8 mouse cellular contexts compared by ENCODE assay signal in genomic region chr6:73153675-73154074, GRCm38 (mm10).
A peak's percentile ranks its signal among the peaks of the same experiment; 100 is the strongest.
DNase-seq lines count a peak whose midpoint lies in the region; ATAC-seq and TF ChIP-seq lines count a peak whose summit lies in the region.

No protein-coding gene starts in this region.

- WGBS in embryonic facial prominence, embryonic 11.5 days: 0% methylated on average over 1 of the region's 1 CpGs
- WGBS in kidney, postnatal 0 days: 0% methylated on average over 1 of the region's 1 CpGs
- 0% methylated on average over 1 of the region's 1 CpGs for WGBS in liver, embryonic 11.5 days
- 3% methylated on average over 1 of the region's 1 CpGs for WGBS in neural tube, embryonic 12.5 days
- WGBS in stomach, postnatal 0 days: 0% methylated on average over 1 of the region's 1 CpGs

- peak; percentile 96 for TF ChIP-seq CTCF in kidney, postnatal 0 days (IDR thresholded peaks at IDR 0.05; ENCODE audit: low read depth)
- TF ChIP-seq CTCF in stomach, postnatal 0 days (IDR thresholded peaks at IDR 0.05; ENCODE audit: low read depth): peak; percentile 96

- no peaks in the 10 kb centered on the region for H3K4me1 ChIP-seq in embryonic facial prominence, embryonic 11.5 days (ENCODE audit: control insufficient read depth, insufficient read depth, low read length)
- H3K4me1 ChIP-seq in kidney, postnatal 0 days (replicated peaks; ENCODE audit: insufficient read depth, low read length): no peaks in the 10 kb centered on the region
- H3K4me1 ChIP-seq in liver, embryonic 11.5 days (replicated peaks; ENCODE audit: control insufficient read depth, insufficient read depth, low read length): no peaks in the 10 kb centered on the region
- no peaks in the 10 kb centered on the region for H3K4me1 ChIP-seq in neural tube, embryonic 12.5 days
- H3K4me1 ChIP-seq in stomach, postnatal 0 days (replicated peaks; ENCODE audit: control insufficient read depth, insufficient read depth): no peaks in the 10 kb centered on the region

- H3K27ac ChIP-seq in embryonic facial prominence, embryonic 11.5 days (replicated peaks; ENCODE audit: low read depth, low read length): no peak overlapping the region
- H3K27ac ChIP-seq in kidney, postnatal 0 days: no peak overlapping the region
- H3K27ac ChIP-seq in liver, embryonic 11.5 days (ENCODE audit: low read depth, low read length): no peak overlapping the region
- H3K27ac ChIP-seq in neural tube, embryonic 12.5 days: no peak overlapping the region
- no peak overlapping the region for H3K27ac ChIP-seq in stomach, postnatal 0 days (replicated peaks)

- no peak overlapping the region for H3K9ac ChIP-seq in embryonic facial prominence, embryonic 11.5 days (replicated peaks; ENCODE audit: low read length)
- no peak overlapping the region for H3K9ac ChIP-seq in kidney, postnatal 0 days (ENCODE audit: low read depth, low read length)
- no peak overlapping the region for H3K9ac ChIP-seq in liver, embryonic 11.5 days (ENCODE audit: low read depth, low read length)
- H3K9ac ChIP-seq in neural tube, embryonic 12.5 days: no peak overlapping the region
- no peak overlapping the region for H3K9ac ChIP-seq in stomach, postnatal 0 days (ENCODE audit: low read length)

- no peak for ATAC-seq in embryonic facial prominence, embryonic 11.5 days (replicated peaks; ENCODE audit: insufficient number of reproducible peaks, low FRiP score, low TSS enrichment, low read depth)
- ATAC-seq in kidney, postnatal 0 days (replicated peaks; ENCODE audit: low FRiP score, low read depth): peak; percentile 71; the same call in 1 of the 2 replicates
- ATAC-seq in liver, embryonic 11.5 days (replicated peaks; ENCODE audit: low FRiP score): no peak; the same call in 1 of the 2 replicates
- peak; percentile 72 for ATAC-seq in neural tube, embryonic 12.5 days (ENCODE audit: low FRiP score, low read depth)
- ATAC-seq in stomach, postnatal 0 days (ENCODE audit: low FRiP score, low TSS enrichment): peak; percentile 71; the same call in 1 of the 2 replicates

- no peak overlapping the region for H3K4me2 ChIP-seq in embryonic facial prominence, embryonic 11.5 days (ENCODE audit: low read depth, low read length)
- H3K4me2 ChIP-seq in kidney, postnatal 0 days (ENCODE audit: low read length): no peak overlapping the region
- no peak overlapping the region for H3K4me2 ChIP-seq in liver, embryonic 11.5 days
- no peak overlapping the region for H3K4me2 ChIP-seq in neural tube, embryonic 12.5 days (replicated peaks)
- H3K4me2 ChIP-seq in stomach, postnatal 0 days (replicated peaks; ENCODE audit: low read depth): no peak overlapping the region

- no peak overlapping the region for H3K4me3 ChIP-seq in embryonic facial prominence, embryonic 11.5 days (ENCODE audit: low read depth, low read length)
- no peak overlapping the region for H3K4me3 ChIP-seq in kidney, postnatal 0 days (replicated peaks; ENCODE audit: low read depth, low read length)
- no peak overlapping the region for H3K4me3 ChIP-seq in liver, embryonic 11.5 days (ENCODE audit: low read depth, low read length)
- no peak overlapping the region for H3K4me3 ChIP-seq in neural tube, embryonic 12.5 days
- no peak overlapping the region for H3K4me3 ChIP-seq in stomach, postnatal 0 days (ENCODE audit: low read depth, low read length)

- H3K36me3 ChIP-seq in embryonic facial prominence, embryonic 11.5 days (replicated peaks; ENCODE audit: control insufficient read depth, insufficient read depth, low read depth, low read length): no peaks in the 10 kb centered on the region
- H3K36me3 ChIP-seq in kidney, postnatal 0 days (ENCODE audit: insufficient read depth, low read length): no peaks in the 10 kb centered on the region
- no peaks in the 10 kb centered on the region for H3K36me3 ChIP-seq in liver, embryonic 11.5 days (ENCODE audit: control insufficient read depth, insufficient read depth, low read length)
- H3K36me3 ChIP-seq in neural tube, embryonic 12.5 days: no peaks in the 10 kb centered on the region
- no peaks in the 10 kb centered on the region for H3K36me3 ChIP-seq in stomach, postnatal 0 days (ENCODE audit: control insufficient read depth, insufficient read depth, low read length)

- H3K9me3 ChIP-seq in embryonic facial prominence, embryonic 11.5 days (replicated peaks; ENCODE audit: control insufficient read depth, low read length): no peaks in the 10 kb centered on the region
- no peaks in the 10 kb centered on the region for H3K9me3 ChIP-seq in kidney, postnatal 0 days (replicated peaks; ENCODE audit: low read length)
- no peaks in the 10 kb centered on the region for H3K9me3 ChIP-seq in liver, embryonic 11.5 days (ENCODE audit: control insufficient read depth, low read length)
- H3K9me3 ChIP-seq in neural tube, embryonic 12.5 days: no peaks in the 10 kb centered on the region
- H3K9me3 ChIP-seq in stomach, postnatal 0 days (ENCODE audit: control insufficient read depth, low read length): no peaks in the 10 kb centered on the region

- H3K27me3 ChIP-seq in embryonic facial prominence, embryonic 11.5 days (ENCODE audit: control insufficient read depth, insufficient read depth, low read length): no peaks in the 10 kb centered on the region
- H3K27me3 ChIP-seq in kidney, postnatal 0 days (ENCODE audit: insufficient read depth, low read length): no peaks in the 10 kb centered on the region
- no peaks in the 10 kb centered on the region for H3K27me3 ChIP-seq in liver, embryonic 11.5 days (replicated peaks; ENCODE audit: control insufficient read depth, insufficient read depth, low read length)
- H3K27me3 ChIP-seq in neural tube, embryonic 12.5 days (replicated peaks): no peaks in the 10 kb centered on the region
- H3K27me3 ChIP-seq in stomach, postnatal 0 days (ENCODE audit: control insufficient read depth, insufficient read depth, low read length): no peaks in the 10 kb centered on the region

- DNase-seq in 416B (ENCODE audit: low read depth): peak; percentile 77
- DNase-seq in adrenal gland, postnatal 14 days: peak; percentile 88
- peak; percentile 95 for DNase-seq in embryonic facial prominence, embryonic 11.5 days (ENCODE audit: low spot score)
- peak; percentile 72 for DNase-seq in heart, adult 8-10 months (ENCODE audit: low spot score)
- DNase-seq in kidney, postnatal 0 days (ENCODE audit: low spot score): peak; percentile 92
- DNase-seq in liver, embryonic 11.5 days (ENCODE audit: low spot score): peak; percentile 75
- peak; percentile 83 for DNase-seq in stomach, postnatal 0 days (ENCODE audit: low spot score)

- TF ChIP-seq EP300 in stomach, postnatal 0 days (optimal IDR thresholded peaks at IDR 0.05): no peak

Comparison
In these comparisons a context has a peak if more than half of its experiments do, and no peak if none do; other contexts are left out.
1. ATAC-seq: peak in kidney, postnatal 0 days (single experiment), neural tube, embryonic 12.5 days (single experiment) and stomach, postnatal 0 days (single experiment); none in embryonic facial prominence, embryonic 11.5 days (single experiment) and liver, embryonic 11.5 days (single experiment).
2. Peak in every context shown above with its lines, with median percentiles within 50 percentile points of each other: DNase-seq.